Mouse (Mus musculus) heart, postnatal 4 days (tissue): ENCODE results near the gene Ubtd2. TPM values are rescaled to one million over a fixed set of nuclear protein-coding genes. Genes with fewer than 3 reads are reported as not detected.

Experiments
- DNase-seq: peaks from one replicate; pipeline ENCODE4 v3.0.0; 2021
- total RNA-seq, 2 experiments: library from RNA; stranded (reverse); gene quantifications; 2 replicates each; pipeline ENCODE4 v1.2.3; 2021

Ubtd2 gene
- total RNA-seq, 2 experiments from 2014 or later = 24.3 to 26.1 TPM

GRCm38 (mm10) chr11:32547391-32547947 lies 92.3 kb downstream of the Ubtd2 start:
- DNase-seq = no peak

- DNase-seq = peak; percentile 58
These were observed 93.1 kb downstream of the Ubtd2 start for GRCm38 (mm10) chr11:32548240-32548639.

DNA sequence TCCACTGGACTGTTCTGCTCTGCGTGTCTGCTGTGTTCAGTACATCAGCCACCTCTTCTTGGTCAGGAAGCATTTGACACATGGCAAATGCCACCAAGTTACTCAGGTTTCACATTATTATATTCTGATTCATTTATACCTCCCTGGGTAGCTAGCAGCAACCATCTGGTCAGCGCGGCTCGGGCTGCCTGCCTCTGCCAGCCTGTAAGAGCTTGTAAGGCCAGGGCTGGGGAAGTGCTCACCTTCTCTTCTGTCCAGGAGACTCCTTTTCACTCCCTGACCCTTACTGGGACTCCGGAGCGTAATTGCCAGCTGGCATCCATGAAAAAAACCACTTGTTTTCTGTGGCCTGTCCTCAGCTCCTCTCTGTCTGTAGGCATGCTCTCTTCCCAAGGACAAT lies 94.1 kb downstream of the Ubtd2 start:
- no peak for DNase-seq

DNA sequence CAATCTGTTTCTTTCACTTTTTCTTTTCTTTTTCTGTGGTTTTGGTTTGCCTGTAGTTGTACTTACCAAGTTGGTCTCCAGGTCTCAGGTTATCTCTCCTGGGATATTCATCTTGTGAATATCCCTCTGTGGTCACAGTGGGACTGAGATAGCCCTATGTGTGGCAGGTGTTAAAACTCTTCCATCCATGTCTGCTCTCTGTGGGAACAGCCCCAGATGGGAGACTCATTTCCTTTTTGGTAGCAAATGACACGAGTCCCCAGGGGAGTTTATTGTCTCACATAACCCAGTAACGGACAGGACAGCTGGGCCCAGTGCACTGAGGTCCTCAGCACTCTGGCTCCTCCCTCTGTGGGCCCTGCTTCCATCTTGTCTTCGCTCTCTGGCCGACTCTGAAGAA lies 94.9 kb downstream of the Ubtd2 start:
- peak; percentile 43 for DNase-seq

GRCm38 (mm10) chr11:32551056-32551455 lies 95.9 kb downstream of the Ubtd2 start:
- no peak for DNase-seq

DNA sequence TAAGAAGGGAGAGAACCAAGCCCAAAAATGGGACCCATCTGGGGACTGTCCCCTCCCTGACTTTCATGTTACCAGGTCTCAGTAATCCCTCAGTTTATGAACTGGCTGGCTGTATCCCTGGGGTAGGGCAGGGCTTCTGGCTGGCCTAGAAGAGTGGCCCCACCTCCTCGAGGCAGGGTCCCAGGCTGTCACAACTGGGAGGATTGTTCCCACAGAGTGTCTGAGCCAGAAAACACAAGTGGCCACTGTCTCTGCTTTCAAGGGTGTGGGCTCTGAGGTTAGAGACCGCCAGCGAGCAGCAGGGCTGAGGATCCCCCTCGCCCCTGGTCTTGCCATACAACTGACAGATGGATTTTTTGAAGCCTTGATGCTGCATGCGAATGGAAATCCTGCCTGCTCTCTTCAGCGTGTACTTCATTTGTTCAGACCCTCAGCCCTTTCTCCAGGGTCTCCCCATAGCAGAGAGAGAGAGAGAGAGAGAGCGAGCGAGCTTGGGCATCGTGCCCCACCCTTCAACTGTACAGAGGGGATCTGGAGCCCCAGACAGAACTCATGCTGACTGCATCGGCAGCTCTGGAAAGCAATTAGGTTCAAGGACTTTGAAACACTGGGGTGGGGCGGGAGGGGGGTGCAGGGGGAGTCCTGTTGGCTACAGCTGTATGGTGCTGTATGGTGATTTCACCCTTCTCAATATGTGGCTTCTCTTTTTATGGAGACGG lies 96.6 kb downstream of the Ubtd2 start:
- peak; percentile 37 for DNase-seq

- DNase-seq = peak; percentile 31
These were observed 97.4 kb downstream of the Ubtd2 start for GRCm38 (mm10) chr11:32552401-32553090.

GRCm38 (mm10) chr11:32553311-32554140 lies 98.4 kb downstream of the Ubtd2 start:
- DNase-seq = no peak

GRCm38 (mm10) chr11:32554141-32555091 lies 99.2 kb downstream of the Ubtd2 start:
- DNase-seq = no peak

DNA sequence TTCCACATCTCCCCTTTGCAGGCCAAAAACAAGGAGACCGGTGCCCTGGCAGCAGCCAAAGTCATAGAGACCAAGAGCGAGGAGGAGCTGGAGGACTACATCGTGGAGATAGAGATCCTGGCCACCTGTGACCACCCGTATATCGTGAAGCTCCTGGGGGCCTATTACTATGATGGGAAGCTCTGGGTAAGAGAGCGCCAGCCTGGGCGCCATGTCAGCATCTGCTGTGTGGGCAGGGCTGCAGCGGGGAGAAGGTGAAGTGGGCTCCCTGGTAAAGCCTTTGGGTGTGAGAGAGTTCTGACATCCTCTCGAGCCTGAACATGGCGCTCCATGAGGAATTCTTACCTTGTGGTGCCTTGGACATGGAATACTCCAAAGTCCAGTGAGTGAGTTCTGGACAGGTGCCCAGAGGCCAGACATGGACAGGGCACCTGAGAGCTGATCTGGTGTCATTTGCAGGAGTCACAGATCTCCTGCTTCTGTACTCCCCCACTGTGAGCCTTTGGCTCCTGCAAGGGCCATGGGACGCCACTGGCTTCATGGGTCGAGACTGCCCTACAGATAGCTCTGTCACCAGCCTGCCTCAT lies 100.0 kb downstream of the Ubtd2 start:
- DNase-seq = no peak

DNA sequence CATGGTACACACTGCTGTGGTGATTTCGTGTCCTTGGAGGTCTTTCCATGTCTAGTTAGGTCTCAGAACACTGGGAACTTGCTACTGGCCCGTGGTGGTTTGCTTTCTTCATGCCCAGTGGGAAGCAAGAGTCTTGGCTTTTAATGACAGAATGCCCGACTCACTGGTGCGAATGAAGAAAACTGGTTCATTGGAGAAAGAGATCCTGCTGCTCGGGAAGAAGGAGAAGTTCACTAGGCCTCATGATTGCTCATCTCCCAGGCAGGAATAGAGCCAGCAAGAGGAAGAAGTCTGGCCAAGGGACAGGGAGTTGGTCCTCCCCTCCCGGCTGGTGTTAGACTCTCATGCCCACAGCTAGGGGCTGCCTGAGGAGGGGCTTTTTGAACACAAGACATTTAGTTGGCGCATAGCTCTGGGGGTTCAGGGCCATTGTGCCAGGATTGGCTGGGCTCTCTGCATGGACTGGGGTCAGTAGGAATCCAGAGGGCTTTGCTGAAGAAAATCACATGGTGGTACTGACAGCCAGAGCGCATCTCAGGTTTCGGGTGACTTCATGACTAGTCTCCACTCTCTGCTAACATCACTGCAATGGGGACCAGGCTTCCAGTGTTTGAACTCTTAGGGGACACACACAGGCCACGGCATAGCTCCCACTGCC lies 101.3 kb downstream of the Ubtd2 start:
- DNase-seq = no peak

DNA sequence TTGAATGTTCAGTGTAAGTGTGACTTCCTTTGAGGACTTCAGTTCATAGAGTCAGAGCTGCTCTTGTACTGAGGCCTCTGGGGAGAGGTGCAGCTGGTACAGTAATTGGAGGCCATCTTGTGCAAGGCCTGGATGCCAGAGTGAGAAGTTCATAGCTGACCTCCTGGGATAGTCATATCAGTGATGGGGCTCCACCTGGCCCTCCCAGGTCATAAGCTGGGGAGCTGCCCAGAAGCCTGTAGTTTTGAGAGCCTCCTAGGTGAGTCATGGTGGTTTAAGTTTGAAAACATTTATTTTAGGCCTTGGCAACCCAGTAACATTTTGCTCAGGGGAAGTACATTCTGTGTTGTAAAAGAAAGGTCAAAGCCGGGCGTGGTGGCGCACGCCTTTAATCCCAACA lies 102.9 kb downstream of the Ubtd2 start:
- no peak for DNase-seq

DNA sequence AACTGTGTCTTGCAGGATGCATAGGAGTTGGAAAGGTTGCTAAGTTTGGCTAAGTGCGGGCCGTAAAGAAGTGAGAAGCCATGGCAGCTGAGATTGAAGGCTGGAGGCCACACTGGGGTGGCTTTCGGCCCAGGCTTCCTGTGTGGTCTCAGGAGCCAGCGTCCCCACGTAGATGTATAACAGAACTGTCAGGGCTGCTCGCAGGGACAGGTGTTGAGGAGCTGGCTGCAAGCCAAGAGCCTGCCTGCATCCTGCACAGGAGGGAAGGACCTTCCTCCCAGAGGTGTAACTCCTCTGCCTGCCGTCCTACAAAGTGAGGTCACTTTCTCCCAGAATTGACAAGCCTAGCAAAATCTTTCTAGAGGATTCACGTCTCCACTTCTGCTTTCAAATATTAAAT lies 103.5 kb downstream of the Ubtd2 start:
- DNase-seq = peak; percentile 42

DNA sequence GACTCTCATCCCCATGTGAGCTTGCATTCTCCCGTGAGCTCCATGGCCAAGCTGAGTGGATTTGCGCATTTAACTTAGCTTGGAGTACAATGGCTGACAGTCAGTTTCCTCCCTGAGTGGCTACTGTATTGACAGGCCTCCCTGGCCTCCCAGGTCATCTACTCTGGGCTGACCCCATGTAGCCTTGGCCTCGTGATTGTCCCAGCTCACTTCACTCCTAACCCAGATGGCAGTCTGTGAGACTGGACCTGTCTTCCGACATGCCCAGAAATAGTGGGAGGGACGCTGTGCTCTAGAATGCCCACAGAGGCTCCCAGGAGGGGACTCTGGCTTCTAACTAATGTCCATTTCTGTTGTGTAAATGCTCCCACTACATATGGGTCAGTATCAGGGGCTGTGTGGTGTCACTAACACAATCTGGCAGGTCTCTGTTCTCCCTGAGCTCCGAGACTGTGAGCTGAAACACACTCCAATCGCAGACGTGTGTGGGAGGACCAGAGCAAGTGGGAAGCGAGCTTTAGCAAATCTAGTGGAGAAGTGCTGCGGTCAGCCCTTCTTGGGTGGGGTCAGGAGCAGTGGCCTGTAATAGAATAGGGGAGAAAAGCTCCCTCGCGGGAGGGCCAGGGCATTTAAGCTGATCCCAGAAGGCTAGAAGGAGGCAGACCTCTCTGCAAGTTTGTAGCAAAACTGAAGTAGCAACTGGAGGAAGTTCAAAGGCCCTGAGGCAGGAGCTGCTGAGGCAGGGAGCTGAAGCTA lies 105.0 kb downstream of the Ubtd2 start:
- DNase-seq = no peak

DNA sequence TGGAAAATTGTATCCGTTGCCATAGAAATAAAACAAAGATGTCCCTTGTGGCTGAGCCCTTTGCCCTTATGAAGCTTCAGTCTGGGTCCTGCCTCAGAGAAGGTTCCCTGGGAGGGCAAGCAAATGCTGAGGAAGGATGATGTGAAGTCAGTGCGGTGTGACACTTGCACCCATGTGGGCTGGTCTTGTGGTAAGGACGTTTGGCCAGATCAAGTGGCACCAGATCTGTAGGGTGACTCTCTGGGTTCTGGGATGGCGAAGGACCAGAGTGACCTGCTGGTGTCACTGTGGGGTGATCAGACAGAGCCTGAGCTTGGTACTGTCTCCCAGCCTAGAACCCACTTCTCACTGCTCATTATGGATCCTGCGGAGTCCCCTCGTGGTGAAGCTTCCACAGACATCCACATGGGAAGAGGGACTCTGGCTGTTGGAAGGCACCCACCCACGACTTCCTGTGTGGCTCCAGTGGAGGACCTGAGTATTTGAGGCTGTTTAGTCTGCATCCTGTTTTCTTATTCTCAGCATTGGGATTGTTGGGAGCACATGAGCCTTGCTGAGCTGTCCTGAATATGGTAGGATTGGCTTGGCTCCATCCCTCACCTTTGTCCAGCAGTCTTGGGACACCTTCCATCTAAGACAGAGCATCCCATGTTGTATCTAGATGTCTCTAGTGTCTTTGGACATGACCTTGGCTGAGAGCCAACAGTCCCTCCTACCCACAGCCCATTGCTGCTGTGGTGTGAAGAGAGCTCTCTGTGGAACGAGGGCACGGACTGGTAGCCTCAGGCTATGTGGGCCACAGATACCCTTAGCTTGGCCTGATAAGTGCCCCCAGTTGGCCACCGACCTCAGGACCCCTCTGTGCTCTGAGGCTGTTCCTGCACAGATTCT lies 106.5 kb downstream of the Ubtd2 start:
- DNase-seq = no peak

GRCm38 (mm10) chr11:32562706-32563105 lies 107.5 kb downstream of the Ubtd2 start:
- no peak for DNase-seq

- no peak for DNase-seq
These were observed 108.5 kb downstream of the Ubtd2 start for GRCm38 (mm10) chr11:32563660-32564059.

GRCm38 (mm10) chr11:32564629-32565028 lies 109.5 kb downstream of the Ubtd2 start:
- DNase-seq = no peak

- DNase-seq = peak; percentile 43
These were observed 109.9 kb downstream of the Ubtd2 start for GRCm38 (mm10) chr11:32565088-32565487.
